Mouse (Mus musculus): ENCODE measurements around the gene Akap8. TPM values are rescaled to one million over a fixed set of nuclear protein-coding genes. Genes with fewer than 3 reads are reported as not detected.

Gene Akap8
- polyA plus RNA-seq, 1 experiment from 2014 or later = 120 TPM

DNA sequence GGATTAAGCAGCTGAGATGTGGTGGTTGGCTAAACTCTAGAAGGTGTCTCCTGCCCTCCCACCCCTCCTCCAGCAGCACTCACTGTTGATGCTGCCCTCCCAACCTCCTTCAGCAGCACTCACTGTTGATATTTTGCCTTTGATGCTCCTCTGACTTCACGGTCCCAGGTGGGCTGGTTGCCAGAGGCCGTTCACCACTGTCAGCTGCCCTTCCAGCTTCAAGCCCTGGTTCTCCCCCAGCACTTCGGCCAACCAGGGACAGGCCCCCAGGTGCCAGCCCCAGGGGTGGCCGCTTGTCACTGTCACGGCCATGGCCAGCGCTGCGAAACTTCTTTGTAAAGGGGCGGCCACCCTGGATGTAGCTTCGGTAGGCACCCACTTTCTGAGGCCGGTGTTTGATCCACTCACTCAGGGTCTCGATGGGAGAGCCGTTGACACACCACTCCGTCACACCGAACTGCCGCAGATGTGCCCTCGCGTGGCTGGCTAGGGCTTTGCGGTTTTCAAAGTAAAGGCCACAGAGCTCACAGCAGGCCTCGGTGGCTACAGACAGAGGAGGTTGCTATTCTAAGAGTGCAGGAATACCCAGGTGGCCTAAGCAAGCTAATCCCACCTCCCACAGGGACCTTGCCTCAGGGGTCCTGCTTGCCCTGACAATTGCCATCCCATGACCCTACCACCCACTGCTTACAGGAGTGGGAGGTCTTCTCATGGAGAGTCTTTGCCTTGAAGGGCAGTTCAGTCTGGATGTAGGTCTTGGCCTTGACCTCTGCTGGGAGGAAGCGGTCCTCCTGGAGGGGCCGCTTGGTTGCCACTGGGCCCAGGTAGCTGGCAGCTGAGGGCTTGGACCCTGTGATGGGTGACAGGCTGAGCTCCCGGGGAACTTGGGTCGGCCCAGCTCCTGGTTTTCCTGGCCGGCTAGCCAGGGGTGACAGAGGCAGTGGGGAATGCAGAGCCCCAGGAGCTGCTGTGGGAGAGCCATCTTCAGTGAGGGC, 36.0 kb upstream of the Akap8 start:
- peak overlapping the region; percentile 32; the same call in 1 of the 2 replicates for H3K9ac ChIP-seq
- no peak overlapping the region for H3K27ac ChIP-seq
- peaks cover 89% of the 10 kb centered on the region for H3K36me3 ChIP-seq
- no peaks in the 10 kb centered on the region for H3K27me3 ChIP-seq
- H3K4me2 ChIP-seq = no peak overlapping the region
- H3K4me3 ChIP-seq = no peak overlapping the region
- H3K4me1 ChIP-seq = peaks cover 8% of the 10 kb centered on the region
- no peak for ATAC-seq (ENCODE audit: insufficient number of reproducible peaks, insufficient read depth, low FRiP score, low TSS enrichment, low read depth)
- H3K9me3 ChIP-seq = no peaks in the 10 kb centered on the region
- 87% methylated on average over 24 of the region's 24 CpGs for WGBS

DNA sequence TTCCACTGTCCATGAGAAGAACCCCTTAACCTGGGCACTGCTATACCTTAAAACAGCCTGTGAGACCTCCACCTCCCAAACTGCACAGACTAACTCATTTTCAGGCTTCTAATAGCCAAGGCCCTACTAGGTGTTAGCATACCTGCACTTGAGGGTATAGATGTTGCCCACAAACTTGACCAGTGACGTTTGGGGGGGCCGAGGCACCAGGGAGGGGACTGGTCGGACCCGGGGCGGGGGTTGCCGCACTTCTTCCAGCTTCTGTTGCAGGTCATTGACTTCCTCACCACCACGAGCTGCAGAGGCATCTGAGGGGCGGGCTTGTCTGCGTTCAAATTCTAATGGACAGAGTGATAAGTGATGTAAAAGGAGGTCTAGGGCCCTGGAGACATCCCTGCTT, 35.2 kb upstream of the Akap8 start:
- H3K27ac ChIP-seq = no peak overlapping the region
- peaks cover under 1% of the 10 kb centered on the region; the same call in 1 of the 2 replicates for H3K4me1 ChIP-seq
- H3K4me2 ChIP-seq = no peak overlapping the region
- no peak overlapping the region for H3K9ac ChIP-seq
- no peaks in the 10 kb centered on the region for H3K27me3 ChIP-seq
- H3K36me3 ChIP-seq = peaks cover 81% of the 10 kb centered on the region
- 89% methylated on average over 9 of the region's 9 CpGs for WGBS
- no peak for ATAC-seq (ENCODE audit: insufficient number of reproducible peaks, insufficient read depth, low FRiP score, low TSS enrichment, low read depth)
- no peaks in the 10 kb centered on the region for H3K9me3 ChIP-seq
- no peak overlapping the region for H3K4me3 ChIP-seq

DNA sequence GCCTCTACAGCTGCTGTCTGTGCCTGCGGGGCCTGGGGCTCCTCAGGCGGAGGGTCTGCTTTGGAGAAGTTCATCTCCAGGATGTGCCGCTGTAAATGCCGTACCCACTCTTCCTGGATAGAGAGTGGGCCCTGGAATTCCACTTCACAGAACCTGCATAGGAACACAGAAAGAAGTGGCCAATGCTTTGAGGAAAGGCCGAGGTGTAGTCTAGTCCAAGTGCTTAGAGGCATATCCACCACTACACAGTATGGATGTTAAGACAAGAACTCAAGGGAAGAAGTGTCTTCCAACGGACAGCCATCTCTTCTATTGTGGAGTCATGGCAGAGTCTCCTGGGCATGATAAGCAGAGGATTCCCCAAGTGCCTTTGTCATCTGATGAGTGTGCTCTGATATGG, 34.0 kb upstream of the Akap8 start:
- Histone ChIP-seq H3K4me3 (no peak overlapping the region), H3K36me3 (peaks cover 69% of the 10 kb centered on the region), H3K27me3 (no peaks in the 10 kb centered on the region), H3K4me1 (no peaks in the 10 kb centered on the region), H3K9ac (no peak overlapping the region), H3K9me3 (no peaks in the 10 kb centered on the region), H3K27ac (no peak overlapping the region), H3K4me2 (no peak overlapping the region)
- 92% methylated on average over 6 of the region's 6 CpGs for WGBS
- ATAC-seq (ENCODE audit: insufficient number of reproducible peaks, insufficient read depth, low FRiP score, low TSS enrichment, low read depth) = no peak

DNA sequence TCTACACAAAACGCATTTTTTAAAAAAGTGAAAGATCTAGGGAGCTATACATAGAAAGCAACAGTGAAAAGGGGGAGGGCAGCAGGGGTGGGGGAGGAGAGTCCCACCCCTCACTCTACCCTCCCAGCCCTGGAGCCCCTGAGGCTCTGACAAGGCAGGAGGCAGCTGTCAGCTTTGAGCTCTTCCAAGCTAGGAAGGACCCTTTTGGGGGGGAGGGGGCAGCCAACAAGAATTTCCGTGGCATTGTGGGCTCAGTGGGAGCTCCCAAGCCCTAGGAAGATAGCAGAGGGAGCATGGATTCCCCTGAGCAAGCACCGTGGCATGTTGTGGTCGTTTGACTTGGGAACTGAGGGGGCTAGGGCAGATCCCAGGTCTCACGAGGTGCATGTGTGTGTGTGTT, 33.2 kb upstream of the Akap8 start:
- no peak for ATAC-seq (ENCODE audit: insufficient number of reproducible peaks, insufficient read depth, low FRiP score, low TSS enrichment, low read depth)
- Histone ChIP-seq H3K27me3 (no peaks in the 10 kb centered on the region), H3K36me3 (peaks cover 61% of the 10 kb centered on the region), H3K27ac (no peak overlapping the region), H3K9ac (peak overlapping the region; percentile 47; the same call in 1 of the 2 replicates), H3K4me2 (no peak overlapping the region), H3K4me3 (no peak overlapping the region), H3K4me1 (peaks cover 4% of the 10 kb centered on the region), H3K9me3 (no peaks in the 10 kb centered on the region)
- WGBS = 57% methylated on average over 5 of the region's 5 CpGs

DNA sequence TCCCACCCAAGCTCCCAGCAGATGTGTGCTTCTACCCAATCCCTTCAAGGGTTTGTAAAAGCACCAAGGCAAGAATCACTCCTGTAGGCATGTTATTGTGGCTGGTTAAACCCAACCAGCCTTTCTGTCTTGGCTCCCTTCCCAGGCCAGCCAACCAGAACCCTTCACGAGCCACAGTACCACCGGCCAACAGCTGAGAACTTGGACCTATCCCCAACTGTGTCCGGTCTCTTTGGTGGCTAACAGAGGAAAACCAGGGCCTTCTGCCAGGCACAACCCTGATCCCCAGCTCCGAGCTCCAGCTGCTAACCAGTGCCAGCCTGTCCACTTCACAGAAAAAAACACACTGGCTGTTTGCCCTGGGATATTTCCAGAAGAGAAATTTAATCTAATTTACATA, 32.7 kb upstream of the Akap8 start:
- Histone ChIP-seq H3K36me3 (peaks cover 55% of the 10 kb centered on the region), H3K4me3 (no peak overlapping the region)

DNA sequence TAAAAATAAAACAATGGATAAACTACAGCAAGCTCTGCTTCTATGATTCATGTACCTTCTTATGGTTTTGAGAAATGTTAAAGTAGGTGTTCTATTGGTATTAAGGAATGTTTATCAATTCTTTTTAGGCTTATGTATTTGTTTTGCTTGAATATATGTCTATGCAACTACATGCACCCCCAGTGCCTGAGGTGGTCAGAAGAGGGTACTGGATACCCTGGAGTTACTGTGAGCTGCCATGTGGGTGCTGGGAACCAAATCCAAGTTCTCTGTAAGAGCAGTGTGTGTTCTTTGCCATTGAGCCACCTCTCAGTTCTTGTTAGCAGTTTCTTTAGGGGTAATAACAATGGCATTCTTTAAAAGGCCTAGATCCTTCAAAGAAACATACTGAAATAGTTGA, 30.7 kb upstream of the Akap8 start:
- no peaks in the 10 kb centered on the region for H3K27me3 ChIP-seq
- H3K4me3 ChIP-seq = no peak overlapping the region
- H3K36me3 ChIP-seq = peaks cover 36% of the 10 kb centered on the region
- peaks cover 17% of the 10 kb centered on the region for H3K4me1 ChIP-seq
- H3K9ac ChIP-seq = no peak overlapping the region
- ATAC-seq (ENCODE audit: insufficient number of reproducible peaks, insufficient read depth, low FRiP score, low TSS enrichment, low read depth) = no peak
- H3K27ac ChIP-seq = no peak overlapping the region
- H3K4me2 ChIP-seq = no peak overlapping the region
- no peaks in the 10 kb centered on the region for H3K9me3 ChIP-seq

More for the DNA sequence above, 32.7 kb upstream of the Akap8 start:
- Histone ChIP-seq H3K27ac (no peak overlapping the region), H3K4me1 (peaks cover 10% of the 10 kb centered on the region), H3K27me3 (no peaks in the 10 kb centered on the region), H3K9ac (no peak overlapping the region), H3K9me3 (no peaks in the 10 kb centered on the region), H3K4me2 (no peak overlapping the region)
- ATAC-seq (ENCODE audit: insufficient number of reproducible peaks, insufficient read depth, low FRiP score, low TSS enrichment, low read depth) = no peak
- 68% methylated on average over 4 of the region's 4 CpGs for WGBS

DNA sequence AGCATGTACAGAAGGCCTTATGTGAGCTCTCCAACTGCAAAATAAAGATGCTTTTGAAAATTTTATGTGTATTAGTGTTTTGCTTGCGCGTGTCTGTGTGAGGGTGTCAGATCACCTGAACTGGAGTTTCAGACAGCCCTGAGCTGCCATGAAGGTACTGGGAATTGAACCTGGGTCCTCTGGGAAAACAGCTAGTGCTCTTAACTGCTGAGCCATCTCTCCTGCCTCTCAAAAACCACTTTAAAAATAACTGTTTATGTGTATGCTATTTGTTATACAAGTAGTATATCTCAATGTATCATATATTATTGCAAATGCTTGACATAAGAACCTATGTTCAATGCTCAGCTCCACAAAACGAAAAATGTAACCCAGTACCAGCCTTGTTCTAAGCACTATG, 30.2 kb upstream of the Akap8 start:
- Histone ChIP-seq H3K27ac (no peak overlapping the region), H3K9ac (no peak overlapping the region), H3K4me3 (peak overlapping the region; percentile 69), H3K27me3 (no peaks in the 10 kb centered on the region), H3K9me3 (no peaks in the 10 kb centered on the region), H3K4me1 (peaks cover 17% of the 10 kb centered on the region), H3K4me2 (peak overlapping the region; percentile 89), H3K36me3 (peaks cover 31% of the 10 kb centered on the region)
- no peak for ATAC-seq (ENCODE audit: insufficient number of reproducible peaks, insufficient read depth, low FRiP score, low TSS enrichment, low read depth)
- 71% methylated on average over 3 of the region's 3 CpGs for WGBS

DNA sequence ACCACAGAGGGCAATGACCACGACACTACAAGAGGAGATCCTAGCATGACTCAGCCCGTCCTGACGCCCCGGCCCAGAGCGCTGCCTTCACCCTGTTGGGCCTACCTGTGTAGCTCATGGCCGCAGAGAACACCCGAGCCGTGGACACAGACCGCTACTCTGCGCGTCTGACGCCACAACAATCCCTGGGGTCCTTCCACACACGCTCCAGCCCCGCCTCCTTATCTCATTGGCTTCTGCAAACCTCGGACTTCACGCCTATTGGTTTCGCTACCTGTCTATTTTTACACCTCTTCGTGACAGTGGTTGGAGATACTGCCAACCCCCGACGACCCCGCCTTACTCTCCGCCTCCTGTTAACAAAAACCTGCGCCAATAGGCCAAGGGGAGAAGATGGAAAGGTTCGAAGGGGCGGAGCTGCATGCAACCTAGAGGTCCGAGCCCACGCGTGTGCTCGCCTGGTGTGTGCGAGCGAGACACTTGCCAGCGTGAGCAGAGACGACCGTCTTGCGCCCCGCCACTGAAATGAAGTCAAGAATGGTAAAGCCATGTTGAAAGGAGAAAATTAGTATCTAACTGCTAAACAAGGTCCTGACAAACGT, 29.4 kb upstream of the Akap8 start, which contains the start of gene Akap8l:
Gene Akap8l, minus strand, starts transcription at position 226 of the 602 bp plus-strand sequence.
- under 1% methylated on average over 37 of the region's 37 CpGs for WGBS
- Histone ChIP-seq H3K9me3 (no peaks in the 10 kb centered on the region), H3K36me3 (peaks cover 23% of the 10 kb centered on the region), H3K4me3 (peak within 1 kb of the TSS; percentile 69), H3K27me3 (no peaks in the 10 kb centered on the region), H3K4me2 (peak within 1 kb of the TSS; percentile 89), H3K27ac (peak within 1 kb of the TSS; percentile 74), H3K4me1 (peaks cover 17% of the 10 kb centered on the region), H3K9ac (peak within 1 kb of the TSS; percentile 86)
- ATAC-seq (ENCODE audit: insufficient number of reproducible peaks, insufficient read depth, low FRiP score, low TSS enrichment, low read depth) = peak; percentile 95

DNA sequence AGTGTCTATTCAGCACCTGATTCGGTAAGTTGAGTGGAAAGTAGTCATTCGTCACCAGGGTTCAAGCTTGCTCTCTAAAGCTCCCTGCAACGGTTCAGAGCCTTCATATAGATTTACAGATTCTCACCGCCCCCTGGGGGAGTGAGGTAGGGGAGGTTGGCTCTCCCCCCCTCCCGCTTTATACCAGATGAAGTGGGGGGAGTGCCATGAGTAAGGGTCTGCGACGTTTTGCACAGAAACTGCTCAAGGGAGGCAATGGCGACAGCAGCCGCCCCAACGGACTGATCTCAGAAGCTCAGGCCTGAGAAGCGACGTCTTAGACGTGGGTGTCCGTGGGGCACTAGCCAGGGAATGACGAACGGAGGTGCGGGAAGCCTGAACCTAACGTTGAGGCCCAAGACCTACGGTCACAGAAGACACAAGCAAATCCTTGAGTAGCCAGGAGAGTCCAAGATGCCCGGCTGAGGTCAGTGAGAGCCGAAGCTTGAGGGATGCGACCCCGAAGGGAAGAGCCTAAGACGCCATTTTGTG, 28.9 kb upstream of the Akap8 start:
- no peak for ATAC-seq (ENCODE audit: insufficient number of reproducible peaks, insufficient read depth, low FRiP score, low TSS enrichment, low read depth)
- Histone ChIP-seq H3K9ac (peak overlapping the region; percentile 86), H3K4me3 (peak overlapping the region; percentile 69), H3K27me3 (no peaks in the 10 kb centered on the region), H3K36me3 (peaks cover 21% of the 10 kb centered on the region), H3K4me1 (peaks cover 17% of the 10 kb centered on the region), H3K27ac (peak overlapping the region; percentile 74), H3K9me3 (no peaks in the 10 kb centered on the region), H3K4me2 (peak overlapping the region; percentile 89)
- 1% methylated on average over 24 of the region's 24 CpGs for WGBS

DNA sequence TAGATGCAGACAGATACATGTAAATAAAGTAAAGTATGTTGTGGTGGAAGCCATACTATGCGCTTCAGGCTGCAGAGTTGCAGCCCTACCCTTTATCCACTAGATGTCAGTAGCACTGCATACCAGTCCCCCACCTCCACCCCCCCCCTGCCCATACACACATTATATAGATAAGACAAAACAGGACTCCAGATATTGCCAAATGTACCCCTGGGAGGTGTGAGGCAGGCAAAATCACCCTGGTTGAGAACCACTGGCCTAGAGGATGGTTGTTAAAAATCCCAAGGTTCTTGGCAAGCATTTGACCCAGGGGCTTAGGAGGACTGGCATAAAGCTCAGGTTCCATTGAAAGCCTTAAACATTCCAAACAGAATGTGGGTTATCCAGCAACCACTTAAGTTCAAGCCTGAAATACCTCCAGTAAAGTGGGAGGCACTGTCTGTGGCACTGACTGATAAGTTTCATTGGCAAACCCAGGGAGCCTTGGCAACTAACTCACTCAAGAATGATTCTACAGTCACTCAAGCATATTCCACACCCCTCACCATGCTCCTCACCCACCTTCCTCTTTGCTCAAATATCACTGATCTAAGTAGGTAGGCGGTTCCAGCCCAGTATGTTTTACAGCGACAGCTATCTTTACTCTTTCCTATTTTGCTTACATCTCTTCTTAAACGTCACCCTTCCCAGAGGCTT, 28.1 kb upstream of the Akap8 start:
- peak overlapping the region; percentile 69 for H3K4me3 ChIP-seq

DNA sequence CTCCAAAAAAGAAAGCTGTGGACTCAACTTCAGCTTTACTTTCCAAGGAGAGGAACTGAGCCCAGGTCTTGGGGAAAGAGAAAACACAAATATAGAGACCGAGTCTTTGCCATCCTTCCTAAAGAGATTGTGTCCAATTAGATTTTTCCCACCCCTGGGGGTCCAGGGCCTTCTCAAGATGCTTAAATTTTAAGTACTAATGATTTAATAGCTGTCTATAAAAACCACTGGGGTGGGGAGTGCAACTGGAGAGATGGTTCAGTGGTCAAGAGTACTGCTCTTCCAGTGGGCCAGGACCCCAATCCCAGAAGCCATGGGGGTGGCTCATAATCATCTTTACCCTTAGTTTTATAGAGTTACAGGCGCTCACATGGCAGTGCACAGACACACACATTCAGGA, 27.4 kb upstream of the Akap8 start:
- peak overlapping the region; percentile 89 for H3K4me2 ChIP-seq
- H3K9ac ChIP-seq = peak overlapping the region; percentile 86; the same call in 1 of the 2 replicates
- no peak for ATAC-seq (ENCODE audit: insufficient number of reproducible peaks, insufficient read depth, low FRiP score, low TSS enrichment, low read depth)
- H3K4me3 ChIP-seq = no peak overlapping the region
- H3K9me3 ChIP-seq = no peaks in the 10 kb centered on the region
- no peaks in the 10 kb centered on the region for H3K27me3 ChIP-seq
- whole genome bisulfite sequencing = 85% methylated on average over 2 of the region's 2 CpGs
- no peak overlapping the region for H3K27ac ChIP-seq
- peaks cover 17% of the 10 kb centered on the region for H3K4me1 ChIP-seq
- peaks cover 17% of the 10 kb centered on the region for H3K36me3 ChIP-seq

More for the DNA sequence above, 28.1 kb upstream of the Akap8 start:
- 9% methylated on average over 4 of the region's 4 CpGs for WGBS
- ATAC-seq (ENCODE audit: insufficient number of reproducible peaks, insufficient read depth, low FRiP score, low TSS enrichment, low read depth) = no peak
- Histone ChIP-seq H3K27me3 (no peaks in the 10 kb centered on the region), H3K27ac (no peak overlapping the region), H3K9me3 (no peaks in the 10 kb centered on the region), H3K4me1 (peaks cover 17% of the 10 kb centered on the region), H3K9ac (peak overlapping the region; percentile 86), H3K4me2 (peak overlapping the region; percentile 89), H3K36me3 (peaks cover 19% of the 10 kb centered on the region)
